Mouse (Mus musculus) liver, postnatal 0 days (tissue): ENCODE results near the gene Snai1. TPM values are rescaled to one million over a fixed set of nuclear protein-coding genes. Genes with fewer than 3 reads are reported as not detected.

Source experiments
- ATAC-seq: fragments of 200-750 bp; cut with Nextera tagmentation; 2 replicates; pipeline ENCODE4 v1.8.0; 2017; ENCODE audit warnings: mild to moderate bottlenecking, moderate library complexity
- DNase-seq: peaks from one replicate; pipeline ENCODE4 v3.0.0-alpha.2; 2016
- H3K27ac ChIP-seq: fragments of 300-500 bp; sonication (generic); 2 replicates; pipeline ENCODE4 v1.5.1; 2014; ENCODE audit warnings: antibody characterized with exemption, moderate library complexity, mild to moderate bottlenecking, low read depth
- H3K27me3 ChIP-seq: fragments of 300-500 bp; sonication (generic); 2 replicates; pipeline ENCODE4 v1.6.1; 2014; ENCODE audit warnings: low read length, control low read depth, mixed read lengths; ENCODE audit not compliant: insufficient read depth
- H3K36me3 ChIP-seq: fragments of 300-500 bp; sonication (generic); replicated peaks from 2 replicates; pipeline ENCODE4 v1.6.1; 2014; ENCODE audit warnings: mild to moderate bottlenecking, control low read depth, low read length, moderate library complexity, mixed read lengths; ENCODE audit not compliant: insufficient read depth
- H3K4me1 ChIP-seq: fragments of 300-500 bp; sonication (generic); 2 replicates; pipeline ENCODE4 v1.6.1; 2014; ENCODE audit warnings: antibody characterized with exemption, mild to moderate bottlenecking, control low read depth; ENCODE audit not compliant: insufficient read depth
- H3K4me2 ChIP-seq: fragments of 300-500 bp; sonication (generic); 2 replicates; pipeline ENCODE4 v1.6.1; 2014; ENCODE audit warnings: low read depth, mild to moderate bottlenecking, low read length, moderate library complexity, mixed read lengths
- H3K4me3 ChIP-seq: fragments of 300-500 bp; sonication (generic); 2 replicates; pipeline ENCODE4 v1.5.1; 2014; ENCODE audit warnings: low read depth, low read length
- H3K9ac ChIP-seq: fragments of 300-500 bp; sonication (generic); replicated peaks from 2 replicates; pipeline ENCODE4 v1.6.1; 2014; ENCODE audit warnings: mild to moderate bottlenecking, moderate library complexity
- H3K9me3 ChIP-seq: fragments of 300-500 bp; sonication (generic); 2 replicates; pipeline ENCODE4 v1.6.1; 2016; ENCODE audit warnings: mild to moderate bottlenecking, control low read depth, low read length, mixed read lengths
- CTCF ChIP-seq: sonication (generic); IDR thresholded peaks from 2 replicates; pipeline ENCODE4 v1.5.1; 2016; ENCODE audit warnings: antibody characterized with exemption, low read depth
- EP300 ChIP-seq: IDR thresholded peaks from 2 replicates; pipeline ENCODE4 v1.6.1; 2016; ENCODE audit warnings: antibody characterized with exemption, low read depth, mild to moderate bottlenecking
- WGBS: fragments of 180-500 bp; shearing (Covaris S2); extraction: QIAGEN DNeasy Blood & Tissue Kit; methylation state at CpG from one replicate; pipeline ENCODE4 v1.1.7; 2014; ENCODE audit not compliant: insufficient replicate concordance; 5-methylcytosine and 5-hydroxymethylcytosine counted together
- polyA plus RNA-seq: library from polyadenylated mRNA; unstranded; fragments of >200 nt; fragmentation: Nextera tagmentation; extraction: Ambion mirVana; gene quantifications from 2 replicates; pipeline ENCODE4 v1.2.1, GENCODE M21; 2015

Gene Snai1
- polyA plus RNA-seq, 1 experiment from 2014 or later: 2.3 TPM

DNA sequence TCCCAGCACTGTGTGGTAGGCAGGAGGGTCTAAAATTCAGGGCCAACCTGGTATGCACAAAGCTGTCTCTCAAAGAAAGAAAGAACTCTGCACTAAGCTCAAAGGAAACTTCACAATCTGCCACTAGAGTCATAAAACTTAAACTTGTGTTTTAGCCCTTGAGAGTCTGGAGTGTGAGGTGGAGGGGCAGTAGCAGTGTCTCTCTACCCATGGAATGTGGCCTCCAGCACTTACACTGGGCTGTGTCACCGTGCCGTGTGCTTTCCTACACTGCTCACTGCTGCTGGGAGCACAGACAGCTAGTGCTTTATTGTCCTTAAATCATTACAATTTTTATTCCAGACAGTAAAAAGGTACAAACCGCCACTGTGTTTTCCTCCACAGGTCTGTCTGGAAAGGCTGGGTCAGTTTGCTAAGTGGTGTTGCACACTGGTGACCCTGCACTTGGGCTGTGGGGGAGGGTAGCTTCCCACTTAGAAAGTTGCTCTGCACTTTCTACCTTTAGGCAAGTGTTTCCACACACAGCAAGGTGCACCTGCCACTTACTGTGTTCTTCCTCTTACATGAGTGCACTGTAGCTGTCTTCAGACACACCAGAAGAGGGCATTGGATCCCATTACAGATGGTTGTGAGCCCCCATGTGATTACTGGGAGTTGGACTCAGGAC lies 30.1 kb upstream of the Snai1 start:
- H3K9ac ChIP-seq: no peak overlapping the region
- ATAC-seq (no peak), DNase-seq (no peak)
- H3K27me3 ChIP-seq: no peaks in the 10 kb centered on the region
- H3K4me2 ChIP-seq: no peak overlapping the region
- H3K9me3 ChIP-seq: no peaks in the 10 kb centered on the region
- H3K36me3 ChIP-seq: peaks cover 62% of the 10 kb centered on the region
- 78% methylated on average over 3 of the region's 3 CpGs for WGBS
- H3K4me1 ChIP-seq: peaks cover 42% of the 10 kb centered on the region
- no peak overlapping the region for H3K27ac ChIP-seq
- no peak overlapping the region for H3K4me3 ChIP-seq
- TF ChIP-seq EP300: no peak
- TF ChIP-seq CTCF: no peak

DNA sequence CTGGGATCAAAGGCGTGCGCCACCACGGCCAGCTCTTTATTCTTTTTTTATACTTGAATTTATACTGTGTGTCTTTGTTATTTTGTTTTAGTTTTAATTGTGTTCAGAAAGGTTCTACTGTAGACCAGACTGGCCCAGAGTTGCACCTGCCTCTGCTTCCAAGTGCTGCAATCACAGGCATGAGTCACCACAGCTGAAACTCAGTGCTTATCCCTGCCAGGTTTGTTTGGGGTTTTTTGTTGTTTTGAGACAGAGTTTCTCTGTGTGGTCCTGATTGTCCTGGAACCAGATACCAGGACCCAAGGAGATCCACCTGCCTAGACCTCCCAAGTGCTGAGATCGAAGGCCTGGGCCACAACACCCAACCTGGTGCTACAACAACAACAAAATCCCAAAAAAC lies 29.4 kb upstream of the Snai1 start:
- Histone ChIP-seq H3K9me3 (no peaks in the 10 kb centered on the region), H3K27ac (no peak overlapping the region), H3K4me3 (no peak overlapping the region), H3K27me3 (no peaks in the 10 kb centered on the region), H3K36me3 (peaks cover 69% of the 10 kb centered on the region), H3K9ac (no peak overlapping the region; the same call in 1 of the 2 replicates), H3K4me1 (peaks cover 41% of the 10 kb centered on the region), H3K4me2 (no peak overlapping the region)
- ATAC-seq: no peak
- 94% methylated on average over 4 of the region's 4 CpGs for WGBS
- TF ChIP-seq CTCF: no peak
- TF ChIP-seq EP300: no peak
- no peak for DNase-seq

DNA sequence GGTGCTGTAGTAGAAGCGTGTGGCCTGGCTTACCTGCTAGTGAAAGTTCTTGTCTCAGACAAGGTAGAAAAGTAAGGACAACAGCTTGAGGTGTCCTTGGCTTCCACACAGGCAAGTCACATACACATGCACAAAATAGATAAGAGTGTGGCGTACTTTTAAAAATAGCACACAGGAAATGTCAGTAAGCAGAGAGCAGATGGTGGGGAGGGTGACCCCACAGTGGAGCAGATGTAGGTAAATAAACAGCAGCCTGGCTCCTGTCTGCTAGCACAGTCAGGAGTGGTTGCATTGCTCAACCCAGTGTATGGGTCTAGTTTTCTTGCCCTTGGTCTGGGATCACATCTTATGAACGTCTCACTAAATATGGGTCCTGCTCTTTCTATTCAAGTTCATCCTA lies 27.5 kb upstream of the Snai1 start:
- ATAC-seq (peak; percentile 75), DNase-seq (no peak)
- Histone ChIP-seq H3K27ac (peak overlapping the region; percentile 69), H3K27me3 (no peaks in the 10 kb centered on the region), H3K4me1 (peaks cover 28% of the 10 kb centered on the region), H3K9ac (peak overlapping the region; percentile 53), H3K9me3 (no peaks in the 10 kb centered on the region), H3K4me3 (no peak overlapping the region), H3K36me3 (peaks cover 84% of the 10 kb centered on the region), H3K4me2 (no peak overlapping the region)
- TF ChIP-seq CTCF (no peak), EP300 (peak; percentile 12; the same call in 1 of the 2 replicates)
- WGBS: 29% methylated on average over 3 of the region's 3 CpGs

DNA sequence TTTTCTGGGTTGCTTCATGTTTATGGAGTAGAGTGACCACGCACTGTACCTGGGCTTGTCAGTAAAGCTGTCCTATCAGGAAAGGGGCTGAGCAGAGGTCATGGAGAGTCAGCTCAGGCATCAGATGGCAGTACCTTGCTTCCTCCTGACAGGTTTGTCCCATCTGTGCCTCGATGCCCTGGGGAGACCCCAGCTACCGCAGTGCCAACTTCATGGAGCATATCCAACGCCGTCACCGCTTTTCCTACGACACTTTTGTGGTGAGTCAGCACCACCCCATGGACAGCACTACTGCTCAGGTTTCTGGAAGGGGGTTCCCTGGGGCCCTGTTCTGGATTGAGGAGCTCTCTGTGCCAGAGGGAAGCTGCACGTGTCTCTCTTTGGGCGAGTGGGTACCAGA lies 25.6 kb upstream of the Snai1 start:
- Histone ChIP-seq H3K4me1 (peaks cover 10% of the 10 kb centered on the region), H3K36me3 (peaks cover 95% of the 10 kb centered on the region), H3K4me3 (no peak overlapping the region), H3K27me3 (no peaks in the 10 kb centered on the region), H3K27ac (no peak overlapping the region), H3K9me3 (no peaks in the 10 kb centered on the region), H3K9ac (no peak overlapping the region), H3K4me2 (no peak overlapping the region)
- 86% methylated on average over 9 of the region's 9 CpGs for WGBS
- no peak for DNase-seq
- TF ChIP-seq CTCF (no peak), EP300 (no peak)
- no peak for ATAC-seq

DNA sequence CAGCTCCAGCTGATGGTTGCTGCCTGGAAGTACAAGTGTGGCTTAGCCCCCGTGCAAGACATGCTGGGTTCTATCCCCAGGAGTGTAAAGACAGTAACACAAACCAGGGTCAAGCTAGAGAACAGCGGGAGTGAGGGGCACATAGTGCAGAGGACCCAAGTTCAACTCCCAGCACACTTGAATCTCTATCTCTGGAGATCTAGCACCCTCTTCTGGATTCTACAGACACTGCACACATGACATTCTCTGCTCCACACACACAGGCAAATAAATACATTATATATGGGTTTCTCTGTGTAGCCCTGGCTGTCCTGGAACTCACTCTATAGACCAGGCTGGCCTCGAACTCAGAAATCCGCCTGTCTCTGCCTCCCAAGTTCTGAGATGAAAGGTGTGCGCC lies 25.0 kb upstream of the Snai1 start:
- no peak for DNase-seq
- ATAC-seq: no peak
- TF ChIP-seq EP300 (no peak), CTCF (peak; percentile 74)

DNA sequence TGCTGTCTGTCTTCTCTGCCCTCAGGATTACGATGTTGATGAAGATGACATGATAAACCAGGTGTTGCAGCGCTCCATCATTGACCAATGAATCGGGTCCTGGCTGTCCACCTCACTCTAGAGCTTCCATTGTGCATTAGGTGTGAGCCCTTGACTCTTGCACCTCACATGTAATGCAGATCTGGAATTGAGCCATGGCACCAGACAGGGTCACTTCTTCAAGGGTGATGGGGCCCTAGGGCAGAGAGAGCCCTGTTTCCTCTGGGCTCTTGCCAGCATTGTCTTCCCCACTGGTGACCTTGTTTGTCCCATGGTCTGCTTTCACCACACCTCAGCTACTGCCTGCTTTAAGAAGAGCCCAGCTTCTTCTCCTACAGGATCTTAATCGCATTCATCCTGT lies 23.4 kb upstream of the Snai1 start:
- Histone ChIP-seq H3K27me3 (no peaks in the 10 kb centered on the region), H3K4me3 (no peak overlapping the region), H3K4me1 (peaks cover 7% of the 10 kb centered on the region), H3K36me3 (peaks cover 83% of the 10 kb centered on the region), H3K4me2 (no peak overlapping the region), H3K9me3 (no peaks in the 10 kb centered on the region), H3K9ac (no peak overlapping the region), H3K27ac (no peak overlapping the region)
- ATAC-seq (no peak), DNase-seq (no peak)
- 96% methylated on average over 4 of the region's 4 CpGs for WGBS
- TF ChIP-seq CTCF: no peak
- no peak for TF ChIP-seq EP300

More for the DNA sequence above, 25.0 kb upstream of the Snai1 start:
- WGBS: 87% methylated on average over 5 of the region's 5 CpGs
- no peaks in the 10 kb centered on the region for H3K27me3 ChIP-seq
- H3K4me1 ChIP-seq: peaks cover 7% of the 10 kb centered on the region
- no peak overlapping the region for H3K4me3 ChIP-seq
- H3K9ac ChIP-seq: no peak overlapping the region
- H3K9me3 ChIP-seq: no peaks in the 10 kb centered on the region
- H3K4me2 ChIP-seq: no peak overlapping the region
- peaks cover 95% of the 10 kb centered on the region for H3K36me3 ChIP-seq
- H3K27ac ChIP-seq: no peak overlapping the region
